Mouse (Mus musculus) ES-Bruce4 (cell line): ENCODE data around the gene Mapre3. TPM values are rescaled to one million over a fixed set of nuclear protein-coding genes. Genes with fewer than 3 reads are reported as not detected.

ENCODE experiments used
- H3K27ac ChIP-seq: 2 replicates; pipeline ENCODE4 v1.5.1; 2012; ENCODE audit warnings: low read length, inconsistent platforms; ENCODE audit not compliant: insufficient read depth
- H3K27me3 ChIP-seq: 2 replicates; pipeline ENCODE4 v1.6.1; 2012; ENCODE audit warnings: mild to moderate bottlenecking, low read length, inconsistent platforms; ENCODE audit not compliant: control insufficient read depth, poor library complexity, insufficient read depth, severe bottlenecking
- H3K36me3 ChIP-seq: 2 replicates; pipeline ENCODE4 v1.6.1; 2012; ENCODE audit warnings: inconsistent platforms, mild to moderate bottlenecking, low read length, moderate library complexity; ENCODE audit not compliant: control insufficient read depth, poor library complexity, insufficient read depth, severe bottlenecking
- H3K4me1 ChIP-seq: one replicate; pipeline ENCODE4 v1.8.1; 2011; ENCODE audit warnings: low read length; ENCODE audit not compliant: control insufficient read depth, insufficient read depth
- H3K4me3 ChIP-seq: 2 replicates; pipeline ENCODE4 v1.5.1; 2011; ENCODE audit warnings: low read depth, mild to moderate bottlenecking, low read length
- H3K9ac ChIP-seq: 2 replicates; pipeline ENCODE4 v1.6.1; 2012; ENCODE audit warnings: low read depth, mild to moderate bottlenecking, inconsistent platforms; ENCODE audit not compliant: poor library complexity, severe bottlenecking
- H3K9me3 ChIP-seq: replicated peaks from 2 replicates; pipeline ENCODE4 v1.6.1; 2012; ENCODE audit warnings: mild to moderate bottlenecking, low read length, inconsistent platforms; ENCODE audit not compliant: control insufficient read depth, poor library complexity, insufficient read depth, severe bottlenecking
- CTCF ChIP-seq: IDR thresholded peaks from one replicate; pipeline ENCODE4 v1.8.1; 2011; ENCODE audit warnings: low read depth, low read length
- EP300 ChIP-seq: IDR thresholded peaks from 2 replicates; pipeline ENCODE4 v1.6.1; 2011; ENCODE audit warnings: low read depth, low read length; ENCODE audit not compliant: insufficient read depth
- POLR2A ChIP-seq: IDR thresholded peaks from one replicate; pipeline ENCODE4 v1.8.1; 2011; ENCODE audit warnings: low read length; ENCODE audit not compliant: insufficient read depth
- polyA plus RNA-seq: library from polyadenylated mRNA; stranded (reverse); fragments of >200 nt; gene quantifications from 2 replicates; pipeline ENCODE4 v1.2.4, GENCODE M21; 2011; ENCODE audit warnings: low read depth; ENCODE audit not compliant: missing spikeins, insufficient read depth, insufficient read length

The Mapre3 gene
- polyA plus RNA-seq, 1 experiment = 15.6 TPM

- H3K9me3 ChIP-seq = no peaks in the 10 kb centered on the region
- no peaks in the 10 kb centered on the region for H3K36me3 ChIP-seq
- H3K4me3 ChIP-seq = no peak overlapping the region
- no peaks in the 10 kb centered on the region for H3K4me1 ChIP-seq
- H3K27ac ChIP-seq = no peak overlapping the region
- TF ChIP-seq CTCF = no peak
- TF ChIP-seq POLR2A = no peak
- no peak for TF ChIP-seq EP300
- no peak overlapping the region for H3K9ac ChIP-seq
- no peaks in the 10 kb centered on the region for H3K27me3 ChIP-seq
Observed at GRCm38 (mm10) chr5:30797482-30797881, 17.0 kb upstream of the Mapre3 start.

GRCm38 (mm10) chr5:30797982-30798381 lies 16.5 kb upstream of the Mapre3 start:
- no peak for TF ChIP-seq POLR2A
- no peak for TF ChIP-seq CTCF
- TF ChIP-seq EP300 = no peak
- Histone ChIP-seq H3K27me3 (no peaks in the 10 kb centered on the region), H3K9ac (no peak overlapping the region), H3K4me1 (no peaks in the 10 kb centered on the region), H3K4me3 (no peak overlapping the region), H3K36me3 (no peaks in the 10 kb centered on the region), H3K9me3 (no peaks in the 10 kb centered on the region), H3K27ac (no peak overlapping the region)

GRCm38 (mm10) chr5:30798965-30799364 lies 15.5 kb upstream of the Mapre3 start:
- no peaks in the 10 kb centered on the region for H3K27me3 ChIP-seq
- H3K4me1 ChIP-seq = no peaks in the 10 kb centered on the region
- no peak overlapping the region for H3K9ac ChIP-seq
- no peaks in the 10 kb centered on the region for H3K36me3 ChIP-seq
- no peaks in the 10 kb centered on the region for H3K9me3 ChIP-seq
- no peak overlapping the region for H3K27ac ChIP-seq
- no peak overlapping the region for H3K4me3 ChIP-seq
- TF ChIP-seq POLR2A (no peak), EP300 (no peak), CTCF (no peak)

- TF ChIP-seq EP300 = no peak
- no peak for TF ChIP-seq CTCF
- TF ChIP-seq POLR2A = no peak
- Histone ChIP-seq H3K4me3 (no peak overlapping the region), H3K9me3 (no peaks in the 10 kb centered on the region), H3K27ac (no peak overlapping the region), H3K27me3 (no peaks in the 10 kb centered on the region), H3K36me3 (no peaks in the 10 kb centered on the region), H3K4me1 (no peaks in the 10 kb centered on the region), H3K9ac (no peak overlapping the region)
Observed at GRCm38 (mm10) chr5:30802724-30803467, 11.5 kb upstream of the Mapre3 start.

- Histone ChIP-seq H3K27ac (no peak overlapping the region), H3K9me3 (no peaks in the 10 kb centered on the region), H3K27me3 (no peaks in the 10 kb centered on the region), H3K4me1 (no peaks in the 10 kb centered on the region), H3K36me3 (no peaks in the 10 kb centered on the region), H3K9ac (no peak overlapping the region), H3K4me3 (no peak overlapping the region)
- TF ChIP-seq POLR2A (no peak), EP300 (no peak), CTCF (peak; percentile 80)
Observed at GRCm38 (mm10) chr5:30806106-30806505, 8.3 kb upstream of the Mapre3 start.

GRCm38 (mm10) chr5:30815120-30815465 lies 652 bp downstream of the Mapre3 start:
- Histone ChIP-seq H3K9me3 (no peaks in the 10 kb centered on the region), H3K4me3 (peak overlapping the region; percentile 56), H3K36me3 (no peaks in the 10 kb centered on the region), H3K27me3 (no peaks in the 10 kb centered on the region), H3K4me1 (no peaks in the 10 kb centered on the region), H3K27ac (no peak overlapping the region), H3K9ac (peak overlapping the region; percentile 54)
- no peak for TF ChIP-seq POLR2A
- TF ChIP-seq CTCF = no peak
- no peak for TF ChIP-seq EP300
